In genomic region chr12:84570694-84571415, GRCm38 (mm10) we compare ENCODE assay signal across 9 mouse cellular contexts. TPM values are rescaled to one million over a fixed set of nuclear protein-coding genes. Genes with fewer than 3 reads are reported as not detected.
DNase-seq lines count a peak whose midpoint lies in the region; ATAC-seq and TF ChIP-seq lines count a peak whose summit lies in the region.
"Had no signal": no experiment of that assay in that cellular context is flagged by ENCODE, and none has a peak within 500 bp of the region (broad histone marks: within the 10 kb centered on the region; RNA-seq: fewer than 3 reads in every experiment).

No protein-coding gene starts in this region.

- no peaks in the 10 kb centered on the region for H3K36me3 ChIP-seq in kidney, embryonic 15.5 days
- H3K36me3 ChIP-seq in embryonic facial prominence, embryonic 15.5 days: no peaks in the 10 kb centered on the region
- no peaks in the 10 kb centered on the region for H3K36me3 ChIP-seq in limb, embryonic 14.5 days (ENCODE audit: control insufficient read depth, insufficient read depth, low read length)
- H3K36me3 ChIP-seq: stomach, embryonic 15.5 days had no signal

- H3K27me3 ChIP-seq in kidney, embryonic 15.5 days: peaks cover 97% of the 10 kb centered on the region
- H3K27me3 ChIP-seq in embryonic facial prominence, embryonic 15.5 days: peaks cover 88% of the 10 kb centered on the region
- H3K27me3 ChIP-seq in limb, embryonic 14.5 days (ENCODE audit: control insufficient read depth, insufficient read depth, low read length): peaks cover 69% of the 10 kb centered on the region

- no peak for TF ChIP-seq POLR2A in brain, embryonic 14.5 days (IDR thresholded peaks at IDR 0.05; ENCODE audit: borderline replicate concordance, extremely low read depth, insufficient read depth, insufficient read length, poor library complexity, severe bottlenecking)
- TF ChIP-seq POLR2A in limb, embryonic 14.5 days (IDR thresholded peaks at IDR 0.05; ENCODE audit: borderline replicate concordance, extremely low read depth, insufficient read depth, insufficient read length): no peak

- 0 out of 2 replicates have a peak overlapping the region, but pooled peaks have one; percentile 6 for H3K4me3 ChIP-seq in kidney, embryonic 15.5 days (replicated peaks)
- H3K4me3 ChIP-seq in embryonic facial prominence, embryonic 15.5 days (replicated peaks): peak overlapping the region; percentile 8
- peak overlapping the region; percentile 21 for H3K4me3 ChIP-seq in limb, embryonic 14.5 days (replicated peaks; ENCODE audit: low read length)
- H3K4me3 ChIP-seq: stomach, embryonic 15.5 days had no signal

- no peak overlapping the region for H3K27ac ChIP-seq in kidney, embryonic 15.5 days
- no peak overlapping the region for H3K27ac ChIP-seq in embryonic facial prominence, embryonic 15.5 days (replicated peaks)
- no peak overlapping the region for H3K27ac ChIP-seq in limb, embryonic 14.5 days (replicated peaks; ENCODE audit: low read depth, low read length)
- H3K27ac ChIP-seq: stomach, embryonic 15.5 days had no signal

- peaks cover 24% of the 10 kb centered on the region for H3K4me1 ChIP-seq in kidney, embryonic 15.5 days
- peaks cover 30% of the 10 kb centered on the region for H3K4me1 ChIP-seq in embryonic facial prominence, embryonic 15.5 days
- peaks cover 12% of the 10 kb centered on the region for H3K4me1 ChIP-seq in limb, embryonic 14.5 days (ENCODE audit: control insufficient read depth, insufficient read depth, low read length)

- 5% methylated on average over 34 of the region's 34 CpGs for WGBS in kidney, embryonic 15.5 days
- 2% methylated on average over 34 of the region's 34 CpGs for WGBS in embryonic facial prominence, embryonic 15.5 days
- WGBS in limb, embryonic 14.5 days: 3% methylated on average over 34 of the region's 34 CpGs

- no peak for ATAC-seq in kidney, embryonic 15.5 days (replicated peaks; ENCODE audit: low FRiP score)
- no peak for ATAC-seq in embryonic facial prominence, embryonic 15.5 days (ENCODE audit: insufficient number of reproducible peaks, low FRiP score, low TSS enrichment, low read depth)
- ATAC-seq in limb, embryonic 14.5 days (ENCODE audit: low FRiP score, low read depth): no peak
- no peak for ATAC-seq in monocyte, adult 5-6 weeks (replicated peaks; ENCODE audit: insufficient number of reproducible peaks, low FRiP score, low TSS enrichment, poor library complexity, severe bottlenecking)

- no peak for TF ChIP-seq CTCF in brain, embryonic 14.5 days (IDR thresholded peaks at IDR 0.05; ENCODE audit: borderline replicate concordance, extremely low read depth, insufficient read depth, insufficient read length)

- H3K9ac ChIP-seq in kidney, embryonic 15.5 days: no peak overlapping the region
- H3K9ac ChIP-seq in embryonic facial prominence, embryonic 15.5 days: no peak overlapping the region
- no peak overlapping the region for H3K9ac ChIP-seq in limb, embryonic 14.5 days (ENCODE audit: low read depth, low read length, severe bottlenecking)
- H3K9ac ChIP-seq: stomach, embryonic 15.5 days had no signal

- peak overlapping the region; percentile 20; the same call in 1 of the 2 replicates for H3K4me2 ChIP-seq in kidney, embryonic 15.5 days
- H3K4me2 ChIP-seq in embryonic facial prominence, embryonic 15.5 days (replicated peaks): peak overlapping the region; percentile 17; the same call in 1 of the 2 replicates
- peak overlapping the region; percentile 35; the same call in 1 of the 2 replicates for H3K4me2 ChIP-seq in limb, embryonic 14.5 days (replicated peaks; ENCODE audit: low read depth, low read length, severe bottlenecking)

- DNase-seq in kidney, adult 9 months: no peak
- DNase-seq in brain, embryonic 14.5 days (ENCODE audit: low read depth): peak; percentile 43
- no peak for DNase-seq in limb, embryonic 14.5 days (ENCODE audit: low spot score)
- no peak for DNase-seq in gastrocnemius, adult 8-10 months (ENCODE audit: low spot score in 2 of 2)

- H3K9me3 ChIP-seq in kidney, embryonic 15.5 days (replicated peaks): no peaks in the 10 kb centered on the region
- H3K9me3 ChIP-seq in embryonic facial prominence, embryonic 15.5 days (replicated peaks): no peaks in the 10 kb centered on the region
- no peaks in the 10 kb centered on the region for H3K9me3 ChIP-seq in limb, embryonic 14.5 days (ENCODE audit: control insufficient read depth, low read length)
- H3K9me3 ChIP-seq: stomach, embryonic 15.5 days had no signal

RNA-seq across cellular contexts. Expression of gene Vsx2, which starts 1.3 kb away (rescaled TPM):
- not detected in 2 replicates for polyA plus RNA-seq in kidney, embryonic 15.5 days (2015; fragmentation: Nextera tagmentation; extraction: Ambion mirVana)
- 2.5 and 5.8 TPM in 2 replicates for polyA plus RNA-seq in brain, embryonic 14.5 days (2012; rRNA removed)
- polyA plus RNA-seq in embryonic facial prominence, embryonic 15.5 days (2015; fragmentation: Nextera tagmentation; extraction: Ambion mirVana): 0.07 and 0.28 TPM in 2 replicates
- polyA plus RNA-seq in limb, embryonic 14.5 days (2012; rRNA removed): 0.47 and 0.65 TPM in 2 replicates
- 0.22 and 0.29 TPM in 2 replicates for polyA plus RNA-seq in limb, embryonic 14.5 days (2014; fragmentation: Nextera tagmentation; extraction: Ambion mirVana)
- total RNA-seq in gastrocnemius, adult 8-10 months (2022): not detected
- total RNA-seq in monocyte, adult 5-6 weeks (2017): not detected in 3 replicates
- total RNA-seq: gastrocnemius, postnatal 4 days had no signal
- polyA plus RNA-seq: stomach, embryonic 15.5 days had no signal

RNA-seq across cellular contexts. Expression of gene Abcd4, which starts 46.4 kb away (rescaled TPM):
- 17.1 and 19.9 TPM in 2 replicates for polyA plus RNA-seq in kidney, embryonic 15.5 days (2015; fragmentation: Nextera tagmentation; extraction: Ambion mirVana)
- 25.1 and 34.0 TPM in 2 replicates for polyA plus RNA-seq in brain, embryonic 14.5 days (2012; rRNA removed)
- polyA plus RNA-seq in embryonic facial prominence, embryonic 15.5 days (2015; fragmentation: Nextera tagmentation; extraction: Ambion mirVana): 13.4 and 17.0 TPM in 2 replicates
- polyA plus RNA-seq in limb, embryonic 14.5 days (2012; rRNA removed): 32.3 and 37.9 TPM in 2 replicates
- polyA plus RNA-seq in limb, embryonic 14.5 days (2014; fragmentation: Nextera tagmentation; extraction: Ambion mirVana): 11.5 and 12.5 TPM in 2 replicates
- total RNA-seq in gastrocnemius, adult 8-10 months (2022): 1 to 10 TPM; 4.2 to 5.4 (median 4.9) TPM
- 4.0 to 10.0 TPM (median 5.7 TPM) in 3 replicates for total RNA-seq in monocyte, adult 5-6 weeks (2017)
